Mouse (Mus musculus): ENCODE results near the gene Panx3. TPM values are rescaled to one million over a fixed set of nuclear protein-coding genes. Genes with fewer than 3 reads are reported as not detected.

Panx3 gene
- polyA plus RNA-seq, 1 experiment from 2014 or later, result 0.32 TPM

DNA sequence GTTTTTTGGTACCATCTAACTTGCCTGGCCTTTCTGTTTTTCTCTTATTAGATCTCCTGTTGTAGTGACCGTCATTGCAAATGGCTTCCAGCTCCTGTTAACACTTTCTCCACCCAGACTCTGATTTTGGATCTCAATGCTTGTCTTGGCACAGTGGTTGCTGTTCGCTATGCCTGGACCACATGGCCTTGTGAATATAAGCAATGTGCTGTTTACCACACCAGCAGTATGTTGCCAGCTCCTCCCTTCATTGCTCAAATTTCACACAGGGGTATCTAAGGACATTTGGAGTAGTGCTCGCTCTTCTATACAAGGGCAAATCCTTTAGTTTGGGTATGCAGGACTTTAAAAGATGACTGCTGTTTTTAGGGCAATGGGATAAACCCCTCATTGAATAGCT is 22.8 kb downstream of the Panx3 start:
- no peak for ATAC-seq (replicated peaks; ENCODE audit: low FRiP score)
- WGBS, result 89% methylated on average over 3 of the region's 3 CpGs
- no peaks in the 10 kb centered on the region for H3K27me3 ChIP-seq (ENCODE audit: control insufficient read depth, insufficient read depth, low read length)
- no peaks in the 10 kb centered on the region for H3K4me1 ChIP-seq (replicated peaks; ENCODE audit: control insufficient read depth, insufficient read depth, low read length)
- no peak overlapping the region for H3K4me2 ChIP-seq (ENCODE audit: low read depth, low read length, severe bottlenecking)
- H3K9me3 ChIP-seq (ENCODE audit: control insufficient read depth, low read length), result no peaks in the 10 kb centered on the region
- DNase-seq (ENCODE audit: low spot score), result no peak
- no peak overlapping the region for H3K4me3 ChIP-seq (ENCODE audit: low read depth, low read length)
- H3K36me3 ChIP-seq (ENCODE audit: control insufficient read depth, insufficient read depth, low read length), result peaks cover 10% of the 10 kb centered on the region; the same call in 1 of the 2 replicates
- no peak overlapping the region for H3K9ac ChIP-seq (ENCODE audit: low read length)
- no peak overlapping the region for H3K27ac ChIP-seq (ENCODE audit: low read depth, low read length)

- Histone ChIP-seq H3K9ac (ENCODE audit: low read length) (no peak overlapping the region), H3K4me3 (ENCODE audit: low read depth, low read length) (no peak overlapping the region), H3K36me3 (ENCODE audit: control insufficient read depth, insufficient read depth, low read length) (no peaks in the 10 kb centered on the region), H3K4me1 (replicated peaks; ENCODE audit: control insufficient read depth, insufficient read depth, low read length) (no peaks in the 10 kb centered on the region), H3K9me3 (ENCODE audit: control insufficient read depth, low read length) (no peaks in the 10 kb centered on the region), H3K4me2 (ENCODE audit: low read depth, low read length, severe bottlenecking) (no peak overlapping the region), H3K27me3 (ENCODE audit: control insufficient read depth, insufficient read depth, low read length) (no peaks in the 10 kb centered on the region), H3K27ac (ENCODE audit: low read depth, low read length) (no peak overlapping the region)
- DNase-seq (ENCODE audit: low spot score) (no peak), ATAC-seq (replicated peaks; ENCODE audit: low FRiP score) (no peak)
- WGBS, result 81% methylated on average over 3 of the region's 3 CpGs
These were observed 30.3 kb downstream of the Panx3 start for GRCm38 (mm10) chr9:37638721-37639120.

GRCm38 (mm10) chr9:37636800-37637542 is 32.1 kb downstream of the Panx3 start:
- no peaks in the 10 kb centered on the region for H3K9me3 ChIP-seq (ENCODE audit: control insufficient read depth, low read length)
- H3K36me3 ChIP-seq (ENCODE audit: control insufficient read depth, insufficient read depth, low read length), result no peaks in the 10 kb centered on the region
- ATAC-seq (replicated peaks; ENCODE audit: low FRiP score) (no peak), DNase-seq (ENCODE audit: low spot score) (no peak)
- no peak overlapping the region for H3K27ac ChIP-seq (ENCODE audit: low read depth, low read length)
- H3K4me1 ChIP-seq (replicated peaks; ENCODE audit: control insufficient read depth, insufficient read depth, low read length), result no peaks in the 10 kb centered on the region
- H3K9ac ChIP-seq (ENCODE audit: low read length), result no peak overlapping the region
- 79% methylated on average over 6 of the region's 6 CpGs for WGBS
- H3K27me3 ChIP-seq (ENCODE audit: control insufficient read depth, insufficient read depth, low read length), result no peaks in the 10 kb centered on the region
- H3K4me2 ChIP-seq (ENCODE audit: low read depth, low read length, severe bottlenecking), result no peak overlapping the region
- H3K4me3 ChIP-seq (ENCODE audit: low read depth, low read length), result no peak overlapping the region

- Histone ChIP-seq H3K4me2 (ENCODE audit: low read depth, low read length, severe bottlenecking) (no peak overlapping the region), H3K9ac (ENCODE audit: low read length) (no peak overlapping the region), H3K4me3 (ENCODE audit: low read depth, low read length) (no peak overlapping the region), H3K4me1 (replicated peaks; ENCODE audit: control insufficient read depth, insufficient read depth, low read length) (no peaks in the 10 kb centered on the region), H3K27ac (ENCODE audit: low read depth, low read length) (no peak overlapping the region), H3K27me3 (ENCODE audit: control insufficient read depth, insufficient read depth, low read length) (no peaks in the 10 kb centered on the region), H3K9me3 (ENCODE audit: control insufficient read depth, low read length) (no peaks in the 10 kb centered on the region), H3K36me3 (ENCODE audit: control insufficient read depth, insufficient read depth, low read length) (no peaks in the 10 kb centered on the region)
- WGBS, result 17% methylated on average over 7 of the region's 7 CpGs
- peak; percentile 74 for DNase-seq (ENCODE audit: low spot score)
- no peak for ATAC-seq (replicated peaks; ENCODE audit: low FRiP score)
These were observed 32.7 kb downstream of the Panx3 start for GRCm38 (mm10) chr9:37636335-37636734.

- no peaks in the 10 kb centered on the region for H3K4me1 ChIP-seq (replicated peaks; ENCODE audit: control insufficient read depth, insufficient read depth, low read length)
- DNase-seq (ENCODE audit: low spot score), result no peak
- no peaks in the 10 kb centered on the region for H3K9me3 ChIP-seq (ENCODE audit: control insufficient read depth, low read length)
- WGBS, result 93% methylated on average over 3 of the region's 3 CpGs
- no peak overlapping the region for H3K4me3 ChIP-seq (ENCODE audit: low read depth, low read length)
- H3K27me3 ChIP-seq (ENCODE audit: control insufficient read depth, insufficient read depth, low read length), result no peaks in the 10 kb centered on the region
- no peak for ATAC-seq (replicated peaks; ENCODE audit: low FRiP score)
- H3K36me3 ChIP-seq (ENCODE audit: control insufficient read depth, insufficient read depth, low read length), result no peaks in the 10 kb centered on the region
- no peak overlapping the region for H3K27ac ChIP-seq (ENCODE audit: low read depth, low read length)
- no peak overlapping the region for H3K4me2 ChIP-seq (ENCODE audit: low read depth, low read length, severe bottlenecking)
- no peak overlapping the region for H3K9ac ChIP-seq (ENCODE audit: low read length)
These were observed 34.8 kb downstream of the Panx3 start for GRCm38 (mm10) chr9:37634269-37634668.

GRCm38 (mm10) chr9:37632305-37632704 is 36.7 kb downstream of the Panx3 start:
- no peak for ATAC-seq (replicated peaks; ENCODE audit: low FRiP score)
- H3K9ac ChIP-seq (ENCODE audit: low read length), result no peak overlapping the region
- WGBS, result 88% methylated on average over 2 of the region's 2 CpGs
- no peak overlapping the region for H3K4me2 ChIP-seq (ENCODE audit: low read depth, low read length, severe bottlenecking)
- no peaks in the 10 kb centered on the region for H3K9me3 ChIP-seq (ENCODE audit: control insufficient read depth, low read length)
- H3K27me3 ChIP-seq (ENCODE audit: control insufficient read depth, insufficient read depth, low read length), result no peaks in the 10 kb centered on the region
- no peak overlapping the region for H3K27ac ChIP-seq (ENCODE audit: low read depth, low read length)
- peaks cover 2% of the 10 kb centered on the region; the same call in 1 of the 2 replicates for H3K4me1 ChIP-seq (replicated peaks; ENCODE audit: control insufficient read depth, insufficient read depth, low read length)
- no peak for DNase-seq (ENCODE audit: low spot score)
- H3K36me3 ChIP-seq (ENCODE audit: control insufficient read depth, insufficient read depth, low read length), result no peaks in the 10 kb centered on the region
- H3K4me3 ChIP-seq (ENCODE audit: low read depth, low read length), result no peak overlapping the region

DNA sequence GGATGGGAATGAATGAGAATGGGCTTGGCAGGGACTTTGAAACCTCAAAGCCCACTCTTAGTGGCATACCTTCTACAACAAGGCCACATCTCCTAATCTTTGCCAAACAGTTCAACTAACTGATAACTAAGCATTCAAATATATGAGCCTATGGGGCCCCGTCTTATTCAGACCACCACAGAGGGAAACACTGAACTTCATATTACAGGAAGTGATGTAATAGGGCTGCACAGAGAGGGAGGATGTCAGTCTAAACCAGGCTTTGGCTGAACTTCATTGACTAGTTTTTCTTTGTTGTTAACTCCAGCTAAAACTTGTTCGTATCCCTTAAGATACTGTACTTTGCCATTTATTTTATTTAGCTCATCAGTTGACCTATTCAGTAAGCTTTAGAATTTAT is 39.1 kb downstream of the Panx3 start:
- Histone ChIP-seq H3K4me1 (replicated peaks; ENCODE audit: control insufficient read depth, insufficient read depth, low read length) (peaks cover 6% of the 10 kb centered on the region), H3K36me3 (ENCODE audit: control insufficient read depth, insufficient read depth, low read length) (no peaks in the 10 kb centered on the region), H3K27me3 (ENCODE audit: control insufficient read depth, insufficient read depth, low read length) (no peaks in the 10 kb centered on the region), H3K4me3 (ENCODE audit: low read depth, low read length) (no peak overlapping the region), H3K4me2 (ENCODE audit: low read depth, low read length, severe bottlenecking) (no peak overlapping the region), H3K9me3 (ENCODE audit: control insufficient read depth, low read length) (no peaks in the 10 kb centered on the region), H3K27ac (ENCODE audit: low read depth, low read length) (no peak overlapping the region), H3K9ac (ENCODE audit: low read length) (no peak overlapping the region)
- WGBS, result 94% methylated on average over 2 of the region's 2 CpGs
- DNase-seq (ENCODE audit: low spot score), result no peak
- no peak for ATAC-seq (replicated peaks; ENCODE audit: low FRiP score)

- H3K27ac ChIP-seq (ENCODE audit: low read depth, low read length), result no peak overlapping the region
- H3K9ac ChIP-seq (ENCODE audit: low read length), result no peak overlapping the region
- peaks cover 6% of the 10 kb centered on the region for H3K4me1 ChIP-seq (replicated peaks; ENCODE audit: control insufficient read depth, insufficient read depth, low read length)
- no peak overlapping the region for H3K4me3 ChIP-seq (ENCODE audit: low read depth, low read length)
- DNase-seq (ENCODE audit: low spot score) (no peak), ATAC-seq (replicated peaks; ENCODE audit: low FRiP score) (no peak)
- no peaks in the 10 kb centered on the region for H3K9me3 ChIP-seq (ENCODE audit: control insufficient read depth, low read length)
- WGBS, result 39% methylated on average over 4 of the region's 4 CpGs
- H3K36me3 ChIP-seq (ENCODE audit: control insufficient read depth, insufficient read depth, low read length), result no peaks in the 10 kb centered on the region
- H3K27me3 ChIP-seq (ENCODE audit: control insufficient read depth, insufficient read depth, low read length), result no peaks in the 10 kb centered on the region
- H3K4me2 ChIP-seq (ENCODE audit: low read depth, low read length, severe bottlenecking), result no peak overlapping the region
These were observed 40.5 kb downstream of the Panx3 start for GRCm38 (mm10) chr9:37628581-37628980.

DNA sequence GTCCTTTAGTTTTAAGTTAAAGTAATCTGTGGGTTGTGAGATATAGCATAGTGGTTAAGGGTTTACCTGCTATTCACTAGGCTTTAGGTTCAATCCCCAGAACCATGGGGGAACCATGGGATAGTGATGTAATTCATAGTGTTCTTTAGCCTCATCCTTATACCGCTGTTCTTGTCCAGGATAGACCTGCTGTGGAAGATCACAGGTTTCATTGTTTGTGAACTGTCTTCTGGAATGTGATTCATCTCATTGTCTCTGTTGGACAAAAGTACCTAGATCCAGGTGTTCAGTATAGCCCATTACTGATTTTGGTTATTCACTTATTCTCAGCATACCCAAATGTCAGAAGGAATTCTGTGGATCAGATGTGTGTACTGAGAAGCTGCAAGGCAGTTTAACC is 41.8 kb downstream of the Panx3 start:
- WGBS, result 96% methylated on average over 1 of the region's 1 CpGs
- Histone ChIP-seq H3K27ac (ENCODE audit: low read depth, low read length) (no peak overlapping the region), H3K9me3 (ENCODE audit: control insufficient read depth, low read length) (no peaks in the 10 kb centered on the region), H3K4me3 (ENCODE audit: low read depth, low read length) (no peak overlapping the region), H3K4me2 (ENCODE audit: low read depth, low read length, severe bottlenecking) (no peak overlapping the region), H3K9ac (ENCODE audit: low read length) (no peak overlapping the region), H3K4me1 (replicated peaks; ENCODE audit: control insufficient read depth, insufficient read depth, low read length) (peaks cover 6% of the 10 kb centered on the region), H3K27me3 (ENCODE audit: control insufficient read depth, insufficient read depth, low read length) (no peaks in the 10 kb centered on the region), H3K36me3 (ENCODE audit: control insufficient read depth, insufficient read depth, low read length) (no peaks in the 10 kb centered on the region)
- no peak for ATAC-seq (replicated peaks; ENCODE audit: low FRiP score)
- no peak for DNase-seq (ENCODE audit: low spot score)
